Mouse (Mus musculus) forebrain, embryonic 15.5 days (tissue): Measurements from ENCODE around the gene Gm10130. TPM values are rescaled to one million over a fixed set of nuclear protein-coding genes. Genes with fewer than 3 reads are reported as not detected.
A peak's percentile ranks its signal among the peaks of the same experiment; 100 is the strongest.
"Not testable (repeated sequence)": the region's sequence is repeated elsewhere in the genome, so short reads cannot be mapped to it uniquely, and the experiment has no call there.

ENCODE experiments used
- ATAC-seq: fragments of 200-750 bp; cut with Nextera tagmentation; replicated peaks from 2 replicates; pipeline ENCODE4 v1.8.0; 2017; ENCODE audit warnings: mild to moderate bottlenecking, moderate TSS enrichment, moderate library complexity
- H3K27ac ChIP-seq: fragments of 300-500 bp; sonication (generic); replicated peaks from 2 replicates; pipeline ENCODE4 v1.5.1; 2015; ENCODE audit warnings: mild to moderate bottlenecking, inconsistent platforms
- H3K27me3 ChIP-seq: fragments of 300-500 bp; sonication (generic); 2 replicates; pipeline ENCODE4 v1.6.1; 2015; ENCODE audit warnings: inconsistent platforms
- H3K36me3 ChIP-seq: fragments of 300-500 bp; sonication (generic); 2 replicates; pipeline ENCODE4 v1.6.1; 2015; ENCODE audit warnings: mild to moderate bottlenecking, inconsistent platforms
- H3K4me1 ChIP-seq: fragments of 300-500 bp; sonication (generic); 2 replicates; pipeline ENCODE4 v1.6.1; 2015; ENCODE audit warnings: inconsistent platforms
- H3K4me2 ChIP-seq: fragments of 300-500 bp; sonication (generic); replicated peaks from 2 replicates; pipeline ENCODE4 v1.6.1; 2015; ENCODE audit warnings: mild to moderate bottlenecking, inconsistent platforms
- H3K4me3 ChIP-seq: fragments of 300-500 bp; sonication (generic); 2 replicates; pipeline ENCODE4 v1.5.1; 2015; ENCODE audit warnings: mild to moderate bottlenecking, inconsistent platforms
- H3K9ac ChIP-seq: fragments of 300-500 bp; sonication (generic); replicated peaks from 2 replicates; pipeline ENCODE4 v1.6.1; 2015; ENCODE audit warnings: mild to moderate bottlenecking, inconsistent platforms
- H3K9me3 ChIP-seq: fragments of 300-500 bp; sonication (generic); 2 replicates; pipeline ENCODE4 v1.6.1; 2016; ENCODE audit warnings: inconsistent platforms
- WGBS: fragments of 180-500 bp; shearing (Covaris S2); methylation state at CpG from one replicate; pipeline ENCODE4 v1.1.7; 2015; ENCODE audit warnings: mixed read lengths; 5-methylcytosine and 5-hydroxymethylcytosine counted together
- polyA plus RNA-seq: library from polyadenylated mRNA; unstranded; fragments of >200 nt; fragmentation: Nextera tagmentation; extraction: Ambion mirVana; gene quantifications from 2 replicates; pipeline ENCODE4 v1.2.1, GENCODE M21; 2015

Gm10130 gene
- 0.76 and 1.9 TPM in 2 replicates for polyA plus RNA-seq

DNA sequence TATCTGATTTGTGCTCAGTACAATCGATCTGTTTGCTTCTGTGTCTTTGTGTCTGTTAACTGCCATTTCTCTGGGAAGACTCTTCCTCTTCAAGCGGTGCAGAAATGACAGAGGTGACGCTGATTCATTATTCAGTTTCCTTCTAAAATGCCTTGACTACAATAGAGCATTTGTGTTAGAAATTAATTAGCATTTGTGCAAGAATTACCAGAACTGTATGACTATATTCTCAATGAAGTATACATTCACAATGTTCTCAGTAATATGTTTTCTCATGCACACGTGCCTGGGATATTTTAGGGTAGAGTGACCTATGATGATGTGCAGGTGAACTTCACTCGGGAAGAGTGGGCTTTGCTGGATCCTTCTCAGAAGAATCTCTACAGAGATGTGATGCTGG lies at the start of gene Gm10130:
Gene Gm10130, plus strand, starts transcription at position 301 of the 400 bp plus-strand sequence.
- Histone ChIP-seq H3K4me2 (no peak within 1 kb of the TSS), H3K4me3 (no peak within 1 kb of the TSS), H3K4me1 (no peaks in the 10 kb centered on the region), H3K27ac (no peak within 1 kb of the TSS), H3K9me3 (peaks cover 24% of the 10 kb centered on the region), H3K36me3 (peaks cover 47% of the 10 kb centered on the region), H3K27me3 (no peaks in the 10 kb centered on the region), H3K9ac (no peak within 1 kb of the TSS)
- ATAC-seq, result no peak
- 93% methylated on average over 5 of the region's 5 CpGs for WGBS

DNA sequence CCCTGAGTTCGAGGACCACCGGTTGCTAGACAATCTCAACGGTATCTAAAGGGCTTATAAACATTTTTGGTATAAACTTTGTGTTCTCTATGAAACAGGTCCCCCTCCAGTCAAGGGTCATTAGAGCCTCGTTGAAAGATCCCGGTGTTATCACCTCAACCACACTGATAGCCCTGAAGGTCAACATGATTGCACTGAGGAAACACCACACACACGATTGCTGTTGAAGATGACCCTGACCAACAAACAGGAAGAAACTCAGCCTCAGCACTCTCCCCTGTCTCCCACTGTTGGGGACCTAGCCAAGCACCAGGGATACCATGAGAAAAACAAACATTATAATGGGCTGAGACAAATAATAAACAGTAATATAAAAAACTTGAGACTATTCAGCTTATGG lies 29.8 kb upstream of the Gm10130 start:
- no peaks in the 10 kb centered on the region for H3K4me1 ChIP-seq
- no peak overlapping the region for H3K27ac ChIP-seq
- no peaks in the 10 kb centered on the region for H3K36me3 ChIP-seq
- no peaks in the 10 kb centered on the region for H3K27me3 ChIP-seq
- H3K4me2 ChIP-seq, result no peak overlapping the region
- ATAC-seq, result no peak
- H3K4me3 ChIP-seq, result no peak overlapping the region
- H3K9me3 ChIP-seq, result no peaks in the 10 kb centered on the region
- 92% methylated on average over 6 of the region's 6 CpGs for WGBS
- H3K9ac ChIP-seq, result no peak overlapping the region

- no peak overlapping the region for H3K4me2 ChIP-seq
- H3K9me3 ChIP-seq, result no peaks in the 10 kb centered on the region
- H3K27ac ChIP-seq, result no peak overlapping the region
- no peak overlapping the region for H3K4me3 ChIP-seq
- ATAC-seq, result no peak
- no peaks in the 10 kb centered on the region for H3K36me3 ChIP-seq
- no peak overlapping the region for H3K9ac ChIP-seq
- no peaks in the 10 kb centered on the region for H3K4me1 ChIP-seq
- no peaks in the 10 kb centered on the region for H3K27me3 ChIP-seq
- WGBS, result 52% methylated on average over 1 of the region's 1 CpGs
These were observed 24.4 kb upstream of the Gm10130 start for GRCm38 (mm10) chr2:150299096-150299495.

DNA sequence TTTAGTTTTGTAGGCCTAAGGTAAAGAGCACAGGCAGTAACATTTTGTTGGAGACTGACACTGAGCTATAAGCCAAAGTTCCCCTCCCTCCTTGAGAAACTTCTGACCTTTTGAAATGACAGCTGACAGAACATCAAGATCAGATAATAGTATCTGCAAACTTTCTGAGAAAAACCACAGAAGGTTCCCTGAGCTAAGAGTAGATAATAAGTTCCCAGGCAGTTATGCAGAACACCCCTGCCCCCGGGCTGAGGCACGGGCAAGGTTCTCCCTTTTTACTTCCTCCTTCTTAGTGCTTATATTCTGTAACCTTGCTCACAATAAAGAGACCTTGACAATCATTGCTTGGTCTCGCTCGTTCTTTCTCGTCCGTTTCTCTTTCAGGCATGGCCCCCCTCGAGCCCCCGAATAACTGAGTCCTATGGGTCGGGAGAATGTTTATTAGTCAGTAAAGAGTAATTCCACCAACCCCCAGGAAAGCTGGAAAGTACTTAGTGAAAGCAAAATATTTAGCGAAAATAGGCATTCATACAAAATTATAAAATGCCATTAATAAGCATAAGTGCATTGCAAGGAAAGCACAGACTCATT lies 16.2 kb upstream of the Gm10130 start:
- Histone ChIP-seq H3K4me2 (no peak overlapping the region), H3K27ac (no peak overlapping the region), H3K36me3 (no peaks in the 10 kb centered on the region), H3K9me3 (no peaks in the 10 kb centered on the region), H3K27me3 (no peaks in the 10 kb centered on the region), H3K9ac (no peak overlapping the region), H3K4me3 (no peak overlapping the region), H3K4me1 (peaks cover 4% of the 10 kb centered on the region; the same call in 1 of the 2 replicates)
- WGBS, result 86% methylated on average over 10 of the region's 10 CpGs
- no peak for ATAC-seq

DNA sequence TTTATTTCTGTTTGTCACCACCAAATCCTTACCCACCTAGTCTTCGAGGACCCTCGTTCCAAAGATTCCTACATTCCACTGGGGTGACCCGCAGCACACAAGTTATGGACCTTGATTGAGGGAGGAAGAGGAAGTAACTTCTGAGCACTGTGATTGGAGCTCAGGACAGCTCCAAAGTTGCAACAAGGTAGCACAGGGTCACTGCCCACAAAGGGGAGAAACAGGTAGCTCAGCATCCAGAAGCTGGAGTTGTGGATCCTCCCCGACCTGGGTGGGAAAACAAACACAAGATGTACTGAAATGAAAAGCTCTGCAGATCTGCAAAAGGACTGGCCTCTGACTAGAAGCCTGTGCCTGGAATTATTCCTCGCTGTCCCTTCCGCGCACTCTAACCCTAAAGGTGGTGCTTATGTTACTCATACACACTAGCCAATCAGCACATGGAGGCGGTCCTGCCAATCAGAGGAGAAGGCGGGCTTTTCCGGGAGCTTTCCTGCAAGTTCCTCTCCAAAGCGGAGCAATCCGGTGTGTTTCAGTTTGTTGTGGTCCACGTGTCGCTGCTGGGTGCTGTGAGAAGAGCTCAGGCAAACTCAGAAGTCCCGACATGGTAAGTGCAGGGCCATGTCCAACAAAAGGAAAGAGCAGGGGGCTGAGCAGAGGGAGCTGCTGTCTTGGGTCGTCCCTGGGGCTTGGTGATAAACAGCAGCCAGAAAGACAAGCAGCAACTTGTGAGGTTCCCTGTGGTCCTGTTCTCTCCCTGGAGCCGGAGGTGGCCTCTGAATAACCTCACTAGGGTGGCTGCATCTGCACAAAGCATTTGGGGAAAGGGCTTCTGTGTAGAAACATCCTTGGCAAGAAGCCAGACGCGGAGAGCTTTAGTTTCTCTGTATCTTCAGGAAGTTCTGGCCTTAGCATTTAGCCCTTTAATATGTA lies 12.3 kb upstream of the Gm10130 start:
- not testable (repeated sequence) for H3K27ac ChIP-seq, H3K27me3 ChIP-seq, H3K9me3 ChIP-seq, H3K36me3 ChIP-seq, H3K4me1 ChIP-seq
- H3K4me3 ChIP-seq, result peak overlapping the region; percentile 59
- peak; percentile 99 for ATAC-seq
- peak overlapping the region; percentile 56 for H3K4me2 ChIP-seq
- 21% methylated on average over 19 of the region's 19 CpGs for WGBS
- H3K9ac ChIP-seq, result peak overlapping the region; percentile 47

DNA sequence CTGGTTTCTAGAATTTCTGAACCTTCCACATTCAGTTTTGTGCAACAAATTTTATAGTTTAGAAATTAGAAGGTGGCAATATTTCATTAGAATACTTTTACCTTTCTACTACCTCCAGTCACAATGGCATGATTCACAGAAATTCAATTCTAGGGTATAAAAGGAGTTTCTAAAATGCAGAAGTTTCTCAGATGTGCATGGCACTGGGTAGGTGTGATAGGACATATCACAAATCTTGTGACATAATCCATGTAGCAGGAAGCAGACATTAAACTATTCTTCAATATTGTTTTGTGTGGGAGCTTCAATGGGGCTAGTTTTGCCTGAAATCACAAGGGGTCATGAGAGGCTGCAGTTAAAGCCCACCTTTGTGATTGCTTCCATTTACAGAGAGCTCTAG lies 7.4 kb upstream of the Gm10130 start:
- peaks cover 14% of the 10 kb centered on the region for H3K36me3 ChIP-seq
- no peak overlapping the region for H3K4me3 ChIP-seq
- no peak overlapping the region for H3K9ac ChIP-seq
- ATAC-seq, result no peak
- no peak overlapping the region for H3K4me2 ChIP-seq
- H3K4me1 ChIP-seq, result no peaks in the 10 kb centered on the region
- no peaks in the 10 kb centered on the region; the same call in 1 of the 2 replicates for H3K9me3 ChIP-seq
- H3K27me3 ChIP-seq, result no peaks in the 10 kb centered on the region
- no peak overlapping the region for H3K27ac ChIP-seq

GRCm38 (mm10) chr2:150318973-150319372 lies 4.5 kb upstream of the Gm10130 start:
- H3K36me3 ChIP-seq, result peaks cover 30% of the 10 kb centered on the region
- H3K9ac ChIP-seq, result no peak overlapping the region
- no peak overlapping the region for H3K4me2 ChIP-seq
- no peak overlapping the region for H3K27ac ChIP-seq
- peaks cover 19% of the 10 kb centered on the region for H3K9me3 ChIP-seq
- H3K27me3 ChIP-seq, result no peaks in the 10 kb centered on the region
- no peak for ATAC-seq
- H3K4me3 ChIP-seq, result no peak overlapping the region
- no peaks in the 10 kb centered on the region for H3K4me1 ChIP-seq
- 96% methylated on average over 1 of the region's 1 CpGs for WGBS

DNA sequence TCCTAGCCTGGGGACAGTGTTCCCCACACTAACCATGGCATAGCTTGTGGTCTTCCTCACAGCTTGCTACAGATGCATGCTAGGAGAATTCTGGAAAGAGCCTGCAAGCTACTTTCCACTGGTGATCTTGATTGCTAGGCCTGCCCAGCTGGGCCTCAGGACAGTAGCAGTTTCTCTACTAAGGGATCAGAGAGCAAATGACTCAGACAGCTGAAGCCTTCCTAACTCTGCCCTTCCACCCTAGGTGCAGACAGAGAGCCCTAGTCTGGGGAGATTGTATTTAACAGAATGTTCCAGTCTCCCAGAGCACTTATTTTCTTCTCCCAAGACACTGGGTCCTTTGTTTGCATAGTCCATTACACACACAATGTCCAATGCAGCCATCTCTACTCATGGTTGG lies 33.6 kb downstream of the Gm10130 start:
- not testable (repeated sequence) for H3K27ac ChIP-seq, H3K9ac ChIP-seq, H3K4me2 ChIP-seq, H3K4me1 ChIP-seq, H3K27me3 ChIP-seq, H3K4me3 ChIP-seq, H3K36me3 ChIP-seq, H3K9me3 ChIP-seq, ATAC-seq

DNA sequence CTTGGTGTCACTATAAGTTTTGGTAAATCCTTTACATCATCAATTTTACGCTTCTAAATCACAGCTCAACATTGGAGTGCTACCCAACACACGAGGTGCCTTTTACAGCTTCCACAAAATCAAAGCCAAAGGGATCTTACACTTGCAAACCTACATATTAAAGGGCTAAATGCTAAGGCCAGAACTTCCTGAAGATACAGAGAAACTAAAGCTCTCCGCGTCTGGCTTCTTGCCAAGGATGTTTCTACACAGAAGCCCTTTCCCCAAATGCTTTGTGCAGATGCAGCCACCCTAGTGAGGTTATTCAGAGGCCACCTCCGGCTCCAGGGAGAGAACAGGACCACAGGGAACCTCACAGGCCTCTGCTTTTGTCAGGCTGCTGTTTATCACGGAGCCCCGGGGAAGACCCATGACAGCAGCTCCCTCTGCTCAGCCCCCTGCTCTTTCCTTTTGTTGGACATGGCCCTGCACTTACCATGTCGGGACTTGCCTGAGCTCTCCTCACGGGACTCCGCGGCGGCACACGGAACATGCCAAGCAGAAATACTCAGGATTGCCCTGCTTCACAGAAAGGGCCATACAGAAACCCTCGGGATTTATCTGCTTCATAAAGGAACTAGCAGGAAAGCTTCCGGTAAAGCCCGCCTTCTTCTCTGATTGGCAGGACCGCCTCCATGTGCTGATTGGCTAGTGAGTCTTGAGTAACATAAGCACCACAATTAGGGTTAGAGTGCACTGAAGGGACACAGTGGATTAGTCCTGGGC lies 38.8 kb downstream of the Gm10130 start, which contains the start of gene 3300002I08Rik:
Gene 3300002I08Rik, minus strand, starts transcription at position 653 of the 765 bp plus-strand sequence.
- WGBS, result 4% methylated on average over 17 of the region's 17 CpGs
- peak within 1 kb of the TSS; percentile 86 for H3K9ac ChIP-seq
- ATAC-seq, result peak; percentile 99
- not testable (repeated sequence) for H3K9me3 ChIP-seq, H3K4me1 ChIP-seq, H3K27me3 ChIP-seq, H3K36me3 ChIP-seq
- peak within 1 kb of the TSS; percentile 43 for H3K4me2 ChIP-seq
- H3K4me3 ChIP-seq, result peak within 1 kb of the TSS; percentile 71
- H3K27ac ChIP-seq, result peak within 1 kb of the TSS; percentile 91

DNA sequence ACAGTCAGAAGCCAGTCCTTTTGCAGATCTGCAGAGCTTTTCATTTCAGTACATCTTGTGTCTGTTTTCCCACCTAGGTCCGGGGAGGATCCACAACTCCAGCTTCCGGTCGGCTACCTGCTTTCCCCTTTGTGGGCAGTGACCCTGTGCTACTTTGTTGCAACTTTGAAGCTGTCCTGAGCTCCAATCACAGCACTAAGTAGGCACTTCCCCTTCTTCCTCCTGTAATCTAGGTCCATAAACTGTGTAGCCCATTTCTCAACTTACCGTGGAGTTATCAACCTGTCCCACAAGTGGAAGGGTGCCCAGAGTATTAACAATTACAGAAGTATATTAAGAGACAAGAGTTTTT lies 39.4 kb downstream of the Gm10130 start:
- Histone ChIP-seq H3K4me2 (peak overlapping the region; percentile 43), H3K4me3 (peak overlapping the region; percentile 71), H3K9ac (peak overlapping the region; percentile 86), H3K27me3 (no peaks in the 10 kb centered on the region), H3K36me3 (0 out of 2 replicates have a peak, but pooled peaks cover 2% of the 10 kb centered on the region), H3K4me1 (no peaks in the 10 kb centered on the region), H3K27ac (peak overlapping the region; percentile 91; the same call in 1 of the 2 replicates), H3K9me3 (no peaks in the 10 kb centered on the region)
- peak; percentile 62; the same call in 1 of the 2 replicates for ATAC-seq
- 13% methylated on average over 4 of the region's 4 CpGs for WGBS

- not testable (repeated sequence) for H3K4me3 ChIP-seq, H3K4me1 ChIP-seq, H3K9me3 ChIP-seq, H3K4me2 ChIP-seq, H3K27ac ChIP-seq, H3K36me3 ChIP-seq, H3K27me3 ChIP-seq, H3K9ac ChIP-seq
- WGBS, result 96% methylated on average over 19 of the region's 19 CpGs
- 0 out of 2 replicates have a peak, but pooled peaks have one; percentile 58 for ATAC-seq
These were observed 62.1 kb downstream of the Gm10130 start for GRCm38 (mm10) chr2:150385553-150386106.

DNA sequence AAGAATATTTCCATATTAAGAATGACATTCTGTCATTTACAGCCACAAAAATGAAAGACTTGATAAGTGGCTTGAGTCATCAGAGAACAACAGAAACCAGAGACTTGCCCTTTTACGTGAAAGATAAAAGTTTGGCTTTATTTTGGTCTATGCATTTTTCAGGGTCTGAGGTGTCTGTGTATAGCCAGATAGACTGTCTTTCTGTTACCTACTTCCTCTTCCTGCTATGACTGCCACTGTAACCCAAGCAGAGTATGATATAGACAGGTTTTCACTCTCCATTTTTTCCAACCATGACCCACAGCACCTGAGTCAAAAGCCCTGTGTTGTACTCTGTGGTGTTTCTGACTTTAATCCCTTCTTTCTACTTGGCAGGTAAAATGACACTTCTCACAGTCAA lies 66.7 kb downstream of the Gm10130 start:
- WGBS, result 92% methylated on average over 1 of the region's 1 CpGs
- no peaks in the 10 kb centered on the region for H3K4me1 ChIP-seq
- H3K4me2 ChIP-seq, result no peak overlapping the region
- no peaks in the 10 kb centered on the region for H3K36me3 ChIP-seq
- no peak overlapping the region for H3K9ac ChIP-seq
- no peak overlapping the region for H3K27ac ChIP-seq
- no peaks in the 10 kb centered on the region for H3K27me3 ChIP-seq
- no peaks in the 10 kb centered on the region for H3K9me3 ChIP-seq
- H3K4me3 ChIP-seq, result no peak overlapping the region
- no peak for ATAC-seq
